Mouse (Mus musculus): ENCODE measurements around the gene D230025D16Rik. TPM values are rescaled to one million over a fixed set of nuclear protein-coding genes. Genes with fewer than 3 reads are reported as not detected.
A peak's percentile ranks its signal among the peaks of the same experiment; 100 is the strongest.
"Not testable (repeated sequence)": the region's sequence is repeated elsewhere in the genome, so short reads cannot be mapped to it uniquely, and the experiment has no call there.

The D230025D16Rik gene
- 30.8 and 31.5 TPM in 2 replicates for polyA plus RNA-seq (2014; fragmentation: Nextera tagmentation; extraction: Ambion mirVana)

DNA sequence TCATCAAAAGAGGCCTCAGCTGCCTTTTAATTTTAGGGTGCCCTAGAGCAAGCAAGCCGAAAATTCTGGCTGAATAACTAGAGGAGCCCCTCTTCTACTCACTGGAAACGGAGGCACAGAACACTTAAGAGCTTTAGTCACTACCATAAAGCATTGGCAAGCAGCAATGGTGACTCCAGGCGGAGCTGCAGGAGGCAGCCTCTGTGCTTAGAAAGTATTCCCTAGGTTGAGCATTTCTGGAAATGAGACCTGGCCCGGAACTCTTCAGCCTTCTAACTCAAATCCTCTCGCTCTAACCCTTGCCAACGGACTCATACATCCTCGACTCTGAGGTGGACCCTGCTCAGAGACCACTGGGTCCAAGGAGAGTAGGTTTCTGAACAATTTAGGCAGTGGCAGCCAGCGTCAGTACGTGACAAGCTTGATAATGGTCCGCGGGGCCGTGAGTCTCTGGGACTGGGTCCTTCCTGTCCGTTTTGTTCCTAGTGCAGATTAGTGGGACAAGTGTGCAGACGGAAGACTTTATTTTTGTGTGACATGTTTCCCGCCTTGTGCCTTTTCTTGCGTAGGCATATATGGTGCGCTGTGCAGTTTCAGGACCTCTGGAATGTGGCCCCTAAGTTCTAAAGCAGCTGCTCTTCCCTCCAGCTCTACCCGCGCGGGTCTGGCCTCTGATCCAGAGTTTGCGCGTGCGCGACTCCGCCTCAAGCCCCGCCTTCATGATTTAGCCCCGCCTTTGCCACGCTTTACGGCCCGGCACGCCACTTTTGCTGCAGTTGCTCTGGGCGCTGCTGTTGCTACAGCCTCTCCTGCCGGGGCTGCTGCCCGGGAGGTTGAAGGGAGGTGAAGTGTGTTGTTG lies at the start of gene D230025D16Rik:
TSS of gene D230025D16Rik (plus strand) at position 733 of the 859 bp plus-strand sequence.
- Histone ChIP-seq H3K9me3 (replicated peaks; ENCODE audit: control insufficient read depth, low read length) (no peaks in the 10 kb centered on the region), H3K9ac (replicated peaks; ENCODE audit: low read length) (peak within 1 kb of the TSS; percentile 73), H3K36me3 (replicated peaks; ENCODE audit: control insufficient read depth, insufficient read depth, low read depth, low read length) (no peaks in the 10 kb centered on the region), H3K4me3 (ENCODE audit: low read depth, low read length) (peak within 1 kb of the TSS; percentile 87), H3K4me1 (ENCODE audit: control insufficient read depth, insufficient read depth, low read length) (0 out of 2 replicates have a peak, but pooled peaks cover 4% of the 10 kb centered on the region), H3K27me3 (ENCODE audit: control insufficient read depth, insufficient read depth, low read length) (no peaks in the 10 kb centered on the region), H3K27ac (replicated peaks; ENCODE audit: low read depth, low read length) (0 out of 2 replicates have a peak within 1 kb of the TSS, but pooled peaks have one; percentile 32), H3K4me2 (ENCODE audit: low read depth, low read length) (peak within 1 kb of the TSS; percentile 57)
- ATAC-seq (replicated peaks; ENCODE audit: insufficient number of reproducible peaks, low FRiP score, low TSS enrichment, low read depth) = peak; percentile 95
- DNase-seq (ENCODE audit: low spot score) = peak; percentile 97
- 3% methylated on average over 34 of the region's 34 CpGs for WGBS

DNA sequence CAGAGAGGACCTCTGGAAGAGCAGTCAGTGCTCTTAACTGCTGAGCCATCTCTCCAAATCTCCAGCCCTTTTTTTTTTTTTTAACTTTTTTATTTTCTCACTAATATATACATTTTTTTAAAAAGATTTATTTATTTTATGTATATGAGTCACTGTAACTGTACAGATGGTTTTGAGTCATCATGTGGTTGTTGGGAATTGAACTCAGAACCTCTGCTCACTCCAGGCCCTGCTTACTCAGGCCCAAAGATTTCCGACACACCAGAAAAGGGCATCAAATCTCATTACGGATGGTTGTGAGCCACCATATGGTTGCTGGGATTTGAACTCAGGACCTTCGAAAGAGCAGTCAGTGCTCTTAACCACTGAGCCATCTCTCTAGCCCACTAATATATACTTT lies 49.7 kb upstream of the D230025D16Rik start:
- H3K36me3 ChIP-seq (replicated peaks; ENCODE audit: control insufficient read depth, insufficient read depth, low read depth, low read length); H3K4me1 ChIP-seq (ENCODE audit: control insufficient read depth, insufficient read depth, low read length); H3K4me2 ChIP-seq (ENCODE audit: low read depth, low read length); DNase-seq (ENCODE audit: low spot score); H3K9ac ChIP-seq (replicated peaks; ENCODE audit: low read length); H3K9me3 ChIP-seq (replicated peaks; ENCODE audit: control insufficient read depth, low read length); H3K4me3 ChIP-seq (ENCODE audit: low read depth, low read length); ATAC-seq (replicated peaks; ENCODE audit: insufficient number of reproducible peaks, low FRiP score, low TSS enrichment, low read depth); H3K27me3 ChIP-seq (ENCODE audit: control insufficient read depth, insufficient read depth, low read length); H3K27ac ChIP-seq (replicated peaks; ENCODE audit: low read depth, low read length): not testable (repeated sequence)
- 98% methylated on average over 3 of the region's 3 CpGs for WGBS

DNA sequence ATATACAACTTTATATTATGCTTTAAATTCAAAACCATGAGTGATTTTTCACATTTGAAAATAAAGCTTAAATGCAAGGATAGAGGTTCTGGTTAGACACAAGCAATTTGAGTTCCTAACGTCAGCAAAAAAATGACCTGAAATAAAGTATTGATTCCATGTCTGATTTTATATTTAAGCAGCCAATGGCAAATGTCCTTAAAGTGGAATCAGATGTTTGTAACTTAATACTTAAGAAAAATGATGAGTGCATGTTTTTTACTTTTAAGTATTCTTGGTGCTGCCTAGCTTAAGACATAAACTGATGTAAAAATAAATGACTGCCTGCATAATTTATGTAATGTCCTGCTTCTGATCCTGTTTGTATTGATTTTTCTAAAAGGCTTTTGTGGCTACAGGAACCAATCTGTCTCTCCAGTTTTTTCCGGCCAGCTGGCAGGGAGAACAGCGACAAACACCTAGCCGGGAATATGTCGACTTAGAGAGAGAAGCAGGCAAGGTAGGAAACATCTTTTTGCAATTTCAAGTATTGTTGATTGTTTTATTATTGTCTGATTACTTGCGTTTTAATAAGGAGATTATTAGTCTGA lies 46.6 kb upstream of the D230025D16Rik start:
- DNase-seq (ENCODE audit: low spot score) (peak; percentile 58), ATAC-seq (replicated peaks; ENCODE audit: insufficient number of reproducible peaks, low FRiP score, low TSS enrichment, low read depth) (no peak)
- WGBS = 62% methylated on average over 6 of the region's 6 CpGs
- Histone ChIP-seq H3K36me3 (replicated peaks; ENCODE audit: control insufficient read depth, insufficient read depth, low read depth, low read length) (no peaks in the 10 kb centered on the region; the same call in none of the 2 replicates), H3K4me2 (ENCODE audit: low read depth, low read length) (no peak overlapping the region), H3K27ac (replicated peaks; ENCODE audit: low read depth, low read length) (no peak overlapping the region), H3K4me1 (ENCODE audit: control insufficient read depth, insufficient read depth, low read length) (no peaks in the 10 kb centered on the region), H3K27me3 (ENCODE audit: control insufficient read depth, insufficient read depth, low read length) (no peaks in the 10 kb centered on the region), H3K9me3 (replicated peaks; ENCODE audit: control insufficient read depth, low read length) (no peaks in the 10 kb centered on the region), H3K4me3 (ENCODE audit: low read depth, low read length) (no peak overlapping the region), H3K9ac (replicated peaks; ENCODE audit: low read length) (no peak overlapping the region)

DNA sequence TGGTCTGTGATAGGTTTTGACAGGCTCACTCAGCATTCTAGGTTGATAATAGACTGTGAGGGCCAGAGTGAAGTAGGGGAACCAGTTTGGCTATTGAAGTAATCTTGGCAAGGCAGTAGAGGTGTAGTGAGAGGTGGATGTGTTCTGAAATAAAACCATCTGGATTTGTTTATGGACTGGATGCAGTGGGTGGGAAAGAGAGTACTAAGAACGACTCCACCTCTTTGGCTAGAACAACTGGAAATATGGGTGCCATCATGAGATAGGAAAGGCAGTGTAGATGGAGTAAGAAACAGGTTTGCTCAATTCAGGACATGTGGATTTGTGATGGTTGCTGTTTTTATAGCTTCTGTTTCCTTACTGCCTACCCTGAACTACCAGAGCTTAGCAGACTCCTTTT lies 42.7 kb upstream of the D230025D16Rik start:
- no peaks in the 10 kb centered on the region for H3K9me3 ChIP-seq (replicated peaks; ENCODE audit: control insufficient read depth, low read length)
- no peak overlapping the region for H3K4me2 ChIP-seq (ENCODE audit: low read depth, low read length)

DNA sequence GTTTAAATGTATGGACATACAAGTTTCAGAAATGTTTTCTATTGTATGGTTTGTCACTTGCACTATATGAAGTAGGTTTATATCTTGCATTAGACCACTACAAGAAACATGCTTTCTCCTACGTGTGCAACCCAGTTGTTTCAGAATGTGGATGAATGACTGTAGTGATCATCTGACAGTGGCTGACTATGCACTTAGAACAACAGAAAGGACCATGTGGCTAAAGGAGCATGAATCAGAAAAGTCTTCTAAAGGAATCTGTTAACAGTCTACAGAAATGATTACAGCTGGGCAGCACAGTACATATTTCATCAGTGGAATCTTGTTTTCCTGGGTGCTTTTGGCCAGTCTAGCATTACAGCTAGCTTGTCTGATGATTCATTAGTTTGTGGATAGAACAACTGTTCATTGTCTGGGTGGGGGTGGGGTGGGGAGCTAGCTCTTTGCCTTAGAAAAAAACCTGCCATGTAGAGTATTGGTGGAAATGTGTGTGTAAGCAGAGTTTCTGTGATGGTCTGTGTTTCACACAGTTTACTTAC lies 38.4 kb upstream of the D230025D16Rik start:
- no peaks in the 10 kb centered on the region for H3K27me3 ChIP-seq (ENCODE audit: control insufficient read depth, insufficient read depth, low read length)
- no peak overlapping the region for H3K9ac ChIP-seq (replicated peaks; ENCODE audit: low read length)
- H3K4me1 ChIP-seq (ENCODE audit: control insufficient read depth, insufficient read depth, low read length) = no peaks in the 10 kb centered on the region
- WGBS = 60% methylated on average over 1 of the region's 1 CpGs
- no peak overlapping the region for H3K27ac ChIP-seq (replicated peaks; ENCODE audit: low read depth, low read length)
- no peaks in the 10 kb centered on the region; the same call in 1 of the 2 replicates for H3K36me3 ChIP-seq (replicated peaks; ENCODE audit: control insufficient read depth, insufficient read depth, low read depth, low read length)
- DNase-seq (ENCODE audit: low spot score) (no peak), ATAC-seq (replicated peaks; ENCODE audit: insufficient number of reproducible peaks, low FRiP score, low TSS enrichment, low read depth) (no peak)
- H3K9me3 ChIP-seq (replicated peaks; ENCODE audit: control insufficient read depth, low read length) = no peaks in the 10 kb centered on the region
- no peak overlapping the region for H3K4me2 ChIP-seq (ENCODE audit: low read depth, low read length)
- no peak overlapping the region for H3K4me3 ChIP-seq (ENCODE audit: low read depth, low read length)

More for the DNA sequence above, 42.7 kb upstream of the D230025D16Rik start:
- no peak for ATAC-seq (replicated peaks; ENCODE audit: insufficient number of reproducible peaks, low FRiP score, low TSS enrichment, low read depth)
- H3K36me3 ChIP-seq (replicated peaks; ENCODE audit: control insufficient read depth, insufficient read depth, low read depth, low read length) = no peaks in the 10 kb centered on the region; the same call in 1 of the 2 replicates
- H3K27ac ChIP-seq (replicated peaks; ENCODE audit: low read depth, low read length) = no peak overlapping the region
- DNase-seq (ENCODE audit: low spot score) = no peak
- WGBS = 72% methylated on average over 1 of the region's 1 CpGs
- H3K4me1 ChIP-seq (ENCODE audit: control insufficient read depth, insufficient read depth, low read length) = no peaks in the 10 kb centered on the region
- H3K4me3 ChIP-seq (ENCODE audit: low read depth, low read length) = no peak overlapping the region
- no peak overlapping the region for H3K9ac ChIP-seq (replicated peaks; ENCODE audit: low read length)
- no peaks in the 10 kb centered on the region for H3K27me3 ChIP-seq (ENCODE audit: control insufficient read depth, insufficient read depth, low read length)

DNA sequence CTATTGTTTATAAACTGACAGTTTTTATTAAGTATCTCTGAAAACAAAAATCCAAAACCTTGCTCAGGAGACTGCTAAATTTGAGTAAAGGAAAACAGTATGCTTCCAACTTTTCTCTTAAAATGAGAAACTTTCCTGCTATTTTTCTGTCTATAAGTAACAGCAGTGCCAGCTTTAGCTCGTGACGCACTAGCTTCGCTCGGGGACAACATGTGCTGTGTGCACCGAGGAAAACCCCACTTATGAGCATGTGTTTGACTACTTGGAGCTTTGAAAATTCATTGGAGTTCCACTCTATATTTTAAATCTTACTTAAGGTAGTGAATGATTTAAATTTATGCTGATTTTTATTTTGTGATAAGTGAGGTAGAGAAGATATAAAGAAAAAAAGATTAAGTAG lies 32.8 kb upstream of the D230025D16Rik start:
- no peak for DNase-seq (ENCODE audit: low spot score)
- no peak overlapping the region for H3K27ac ChIP-seq (replicated peaks; ENCODE audit: low read depth, low read length)
- no peaks in the 10 kb centered on the region for H3K9me3 ChIP-seq (replicated peaks; ENCODE audit: control insufficient read depth, low read length)
- peaks cover 2% of the 10 kb centered on the region for H3K36me3 ChIP-seq (replicated peaks; ENCODE audit: control insufficient read depth, insufficient read depth, low read depth, low read length)
- no peak overlapping the region for H3K4me2 ChIP-seq (ENCODE audit: low read depth, low read length)
- WGBS = 96% methylated on average over 5 of the region's 5 CpGs
- no peak for ATAC-seq (replicated peaks; ENCODE audit: insufficient number of reproducible peaks, low FRiP score, low TSS enrichment, low read depth)
- no peaks in the 10 kb centered on the region for H3K27me3 ChIP-seq (ENCODE audit: control insufficient read depth, insufficient read depth, low read length)
- no peaks in the 10 kb centered on the region for H3K4me1 ChIP-seq (ENCODE audit: control insufficient read depth, insufficient read depth, low read length)
- no peak overlapping the region for H3K9ac ChIP-seq (replicated peaks; ENCODE audit: low read length)
- H3K4me3 ChIP-seq (ENCODE audit: low read depth, low read length) = no peak overlapping the region

DNA sequence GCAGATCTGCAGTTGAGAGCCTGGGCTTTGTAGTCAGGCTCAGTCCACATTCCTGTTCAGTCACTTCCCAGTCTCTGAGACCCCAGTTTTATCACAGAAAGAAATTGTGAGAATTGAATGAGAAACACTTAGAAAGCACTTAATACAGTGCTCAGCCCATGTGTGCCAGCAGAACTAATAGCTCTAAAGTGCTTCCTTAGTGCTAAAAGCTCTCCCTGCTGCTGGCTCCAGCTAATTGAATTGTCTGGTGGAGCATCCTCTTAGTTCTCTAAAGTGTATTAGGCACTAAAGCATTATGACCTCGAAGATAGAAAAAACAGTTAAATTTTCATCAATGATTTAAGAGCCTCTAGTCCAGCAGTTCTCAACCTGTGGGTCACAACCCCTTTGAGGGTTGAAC lies 19.2 kb upstream of the D230025D16Rik start:
- WGBS = 89% methylated on average over 1 of the region's 1 CpGs
- Histone ChIP-seq H3K9me3 (replicated peaks; ENCODE audit: control insufficient read depth, low read length) (no peaks in the 10 kb centered on the region), H3K27me3 (ENCODE audit: control insufficient read depth, insufficient read depth, low read length) (no peaks in the 10 kb centered on the region), H3K36me3 (replicated peaks; ENCODE audit: control insufficient read depth, insufficient read depth, low read depth, low read length) (peaks cover 6% of the 10 kb centered on the region), H3K4me2 (ENCODE audit: low read depth, low read length) (no peak overlapping the region), H3K4me1 (ENCODE audit: control insufficient read depth, insufficient read depth, low read length) (no peaks in the 10 kb centered on the region), H3K27ac (replicated peaks; ENCODE audit: low read depth, low read length) (no peak overlapping the region), H3K4me3 (ENCODE audit: low read depth, low read length) (no peak overlapping the region), H3K9ac (replicated peaks; ENCODE audit: low read length) (no peak overlapping the region)
- ATAC-seq (replicated peaks; ENCODE audit: insufficient number of reproducible peaks, low FRiP score, low TSS enrichment, low read depth) = no peak
- no peak for DNase-seq (ENCODE audit: low spot score)
